Mouse (Mus musculus) heart, embryonic 14.5 days (tissue): ENCODE data around the gene Borcs6. TPM values are rescaled to one million over a fixed set of nuclear protein-coding genes. Genes with fewer than 3 reads are reported as not detected.

ENCODE experiments used
- ATAC-seq: fragments of 200-750 bp; cut with Nextera tagmentation; 2 replicates; pipeline ENCODE4 v1.8.0; 2017; ENCODE audit warnings: low read depth, moderate TSS enrichment; ENCODE audit not compliant: insufficient number of reproducible peaks, insufficient read depth, low FRiP score
- H3K27ac ChIP-seq, 2 experiments: fragments of 200-500 bp in 1 of 2; fragments of 300-500 bp in 1 of 2; sonication (generic) in 1 of 2; replicated peaks in 1 of 2; 2 replicates each; pipeline ENCODE4 v1.5.1; 2012 to 2014; ENCODE audit warnings: low read depth in 2 of 2, low read length in 2 of 2, control low read depth in 1 of 2, mild to moderate bottlenecking in 1 of 2, mixed read lengths in 1 of 2; ENCODE audit not compliant: control insufficient read depth in 1 of 2, insufficient read depth in 1 of 2
- H3K27me3 ChIP-seq: fragments of 300-500 bp; sonication (generic); 2 replicates; pipeline ENCODE4 v1.6.1; 2014; ENCODE audit warnings: mild to moderate bottlenecking, low read length, control low read depth; ENCODE audit not compliant: control insufficient read depth, insufficient read depth
- H3K36me3 ChIP-seq: fragments of 300-500 bp; sonication (generic); 2 replicates; pipeline ENCODE4 v1.6.1; 2014; ENCODE audit warnings: mild to moderate bottlenecking, control low read depth, low read length, mixed read lengths; ENCODE audit not compliant: control insufficient read depth, insufficient read depth
- H3K4me1 ChIP-seq, 2 experiments: fragments of 200-500 bp in 1 of 2; fragments of 300-500 bp in 1 of 2; sonication (generic) in 1 of 2; 2 replicates each; pipeline ENCODE4 v1.6.1; 2012 to 2014; ENCODE audit warnings: low read length in 2 of 2, control low read depth in 1 of 2, mixed read lengths in 1 of 2; ENCODE audit not compliant: control insufficient read depth in 2 of 2, insufficient read depth in 2 of 2
- H3K4me2 ChIP-seq: fragments of 300-500 bp; sonication (generic); 2 replicates; pipeline ENCODE4 v1.6.1; 2014; ENCODE audit warnings: mild to moderate bottlenecking, low read length
- H3K4me3 ChIP-seq, 2 experiments: fragments of 200-500 bp in 1 of 2; fragments of 300-500 bp in 1 of 2; sonication (generic) in 1 of 2; 2 replicates each; pipeline ENCODE4 v1.5.1; 2012 to 2014; ENCODE audit warnings: low read length in 2 of 2, mild to moderate bottlenecking in 2 of 2, control low read depth in 1 of 2, low read depth in 1 of 2, moderate library complexity in 1 of 2; ENCODE audit not compliant: control insufficient read depth in 1 of 2, insufficient read depth in 1 of 2
- H3K9ac ChIP-seq: fragments of 300-500 bp; sonication (generic); 2 replicates; pipeline ENCODE4 v1.6.1; 2014; ENCODE audit warnings: mild to moderate bottlenecking, low read length
- H3K9me3 ChIP-seq: fragments of 300-500 bp; sonication (generic); 2 replicates; pipeline ENCODE4 v1.6.1; 2016; ENCODE audit warnings: low read length, control low read depth; ENCODE audit not compliant: control insufficient read depth
- WGBS: fragments of 180-500 bp; shearing (Covaris S2); extraction: QIAGEN DNeasy Blood & Tissue Kit; methylation state at CpG from one replicate; pipeline ENCODE4 v1.1.7; 2014; 5-methylcytosine and 5-hydroxymethylcytosine counted together
- polyA plus RNA-seq: library from polyadenylated mRNA; unstranded; fragments of >200 nt; fragmentation: Nextera tagmentation; extraction: Ambion mirVana; gene quantifications from 2 replicates; pipeline ENCODE4 v1.2.1, GENCODE M21; 2014

The Borcs6 gene
- polyA plus RNA-seq, 1 experiment from 2014 or later = 14.1 TPM

DNA sequence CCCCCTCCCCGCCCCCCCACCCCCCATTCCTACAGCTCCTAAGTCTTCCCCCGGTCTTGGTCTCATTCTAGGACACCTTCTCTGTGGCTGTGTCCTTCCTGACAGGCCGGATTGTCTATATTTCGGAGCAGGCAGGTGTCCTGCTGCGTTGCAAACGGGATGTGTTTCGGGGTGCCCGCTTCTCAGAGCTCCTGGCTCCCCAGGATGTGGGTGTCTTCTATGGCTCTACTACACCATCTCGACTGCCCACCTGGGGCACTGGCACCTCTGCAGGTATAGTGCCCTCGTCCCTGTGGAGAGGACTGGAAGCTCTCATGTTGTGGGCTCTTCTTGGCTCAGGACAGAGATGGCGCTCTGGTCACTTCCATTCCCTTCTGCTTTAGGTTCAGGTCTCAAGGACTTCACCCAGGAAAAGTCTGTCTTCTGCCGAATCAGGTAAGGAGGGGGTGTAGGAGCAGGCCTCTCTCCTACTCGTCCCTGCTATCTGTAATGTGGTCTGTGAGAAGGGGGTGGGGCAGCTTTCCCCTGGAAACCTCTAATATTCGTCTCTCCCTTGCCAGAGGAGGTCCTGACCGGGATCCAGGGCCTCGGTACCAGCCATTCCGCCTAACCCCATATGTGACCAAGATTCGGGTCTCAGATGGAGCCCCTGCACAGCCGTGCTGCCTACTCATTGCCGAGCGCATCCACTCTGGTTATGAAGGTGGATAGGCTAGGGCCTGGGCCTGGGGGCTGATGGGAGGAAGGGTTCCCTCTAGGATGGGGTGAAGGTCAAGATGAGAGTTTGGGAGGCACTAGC is 42.3 kb downstream of the Borcs6 start:
- Histone ChIP-seq H3K9ac (no peak overlapping the region), H3K36me3 (peaks cover 65% of the 10 kb centered on the region), H3K4me1 (peaks cover 27 to 32% of the 10 kb centered on the region in 2 experiments), H3K27me3 (no peaks in the 10 kb centered on the region), H3K9me3 (no peaks in the 10 kb centered on the region), H3K27ac (no peak overlapping the region), H3K4me2 (no peak overlapping the region), H3K4me3 (no peak overlapping the region)
- ATAC-seq = no peak
- 86% methylated on average over 21 of the region's 21 CpGs for WGBS

- Histone ChIP-seq H3K36me3 (peaks cover 71% of the 10 kb centered on the region), H3K27ac (no peak overlapping the region), H3K4me3 (no peak overlapping the region), H3K4me2 (no peak overlapping the region), H3K4me1 (peaks cover 26 to 30% of the 10 kb centered on the region in 2 experiments), H3K9ac (no peak overlapping the region), H3K9me3 (no peaks in the 10 kb centered on the region), H3K27me3 (no peaks in the 10 kb centered on the region)
- ATAC-seq = no peak
- 90% methylated on average over 7 of the region's 7 CpGs for WGBS
Observed at GRCm38 (mm10) chr11:69102403-69102725, 42.8 kb downstream of the Borcs6 start.

DNA sequence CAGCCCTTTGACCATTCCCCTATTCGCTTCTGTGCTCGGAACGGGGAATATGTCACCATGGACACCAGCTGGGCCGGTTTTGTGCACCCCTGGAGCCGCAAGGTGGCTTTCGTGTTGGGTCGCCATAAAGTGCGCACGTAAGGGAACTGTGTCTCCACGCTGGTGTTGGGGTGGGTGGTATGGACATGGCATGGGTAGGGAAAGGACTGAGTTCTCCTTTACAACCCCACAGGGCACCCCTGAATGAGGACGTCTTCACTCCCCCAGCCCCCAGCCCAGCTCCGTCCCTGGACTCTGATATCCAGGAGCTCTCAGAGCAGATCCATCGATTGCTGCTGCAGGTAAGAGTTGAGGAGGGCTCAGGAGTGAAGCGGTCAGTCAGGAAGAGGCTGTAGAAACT is 43.6 kb downstream of the Borcs6 start:
- Histone ChIP-seq H3K9me3 (no peaks in the 10 kb centered on the region), H3K4me2 (no peak overlapping the region), H3K36me3 (peaks cover 78% of the 10 kb centered on the region), H3K27me3 (no peaks in the 10 kb centered on the region), H3K4me3 (no peak overlapping the region), H3K4me1 (peaks cover 19 to 23% of the 10 kb centered on the region in 2 experiments), H3K27ac (no peak overlapping the region), H3K9ac (no peak overlapping the region)
- no peak for ATAC-seq
- WGBS = 94% methylated on average over 14 of the region's 14 CpGs

DNA sequence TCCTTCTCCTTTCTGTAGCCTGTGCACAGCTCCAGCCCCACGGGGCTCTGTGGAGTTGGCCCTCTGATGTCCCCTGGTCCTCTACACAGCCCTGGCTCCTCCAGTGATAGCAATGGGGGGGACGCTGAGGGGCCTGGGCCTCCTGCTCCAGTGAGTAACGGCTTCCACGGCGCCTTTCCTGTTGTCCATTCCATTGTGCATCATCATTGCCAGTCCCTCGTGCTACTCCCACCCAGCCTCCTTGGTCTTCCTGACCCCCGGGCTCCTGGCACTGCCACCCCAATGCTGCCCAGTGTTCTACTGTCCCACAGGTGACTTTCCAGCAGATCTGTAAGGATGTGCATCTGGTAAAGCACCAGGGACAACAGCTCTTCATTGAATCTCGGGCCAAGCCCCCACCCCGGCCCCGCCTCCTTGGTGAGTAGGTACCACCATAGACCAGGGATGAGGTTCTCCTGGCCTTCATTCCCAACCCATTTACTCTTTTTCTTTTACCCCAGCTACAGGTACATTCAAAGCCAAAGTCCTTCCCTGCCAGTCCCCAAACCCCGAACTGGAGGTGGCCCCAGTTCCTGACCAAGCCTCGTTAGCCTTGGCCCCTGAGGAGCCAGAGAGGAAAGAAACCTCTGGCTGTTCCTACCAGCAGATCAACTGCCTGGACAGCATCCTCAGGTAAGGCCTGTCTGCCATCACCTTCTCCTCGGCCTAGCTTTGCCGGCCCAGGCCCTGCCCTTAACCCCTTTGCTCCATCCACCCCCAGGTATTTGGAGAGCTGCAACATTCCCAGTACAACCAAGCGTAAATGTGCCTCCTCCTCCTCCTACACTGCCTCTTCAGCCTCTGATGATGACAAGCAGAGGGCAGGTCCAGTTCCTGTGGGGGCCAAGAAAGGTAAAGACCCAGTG is 44.3 kb downstream of the Borcs6 start:
- Histone ChIP-seq H3K4me1 (peaks cover 13 to 17% of the 10 kb centered on the region in 2 experiments), H3K4me2 (no peak overlapping the region), H3K9ac (no peak overlapping the region), H3K36me3 (peaks cover 85% of the 10 kb centered on the region), H3K4me3 (no peak overlapping the region), H3K27me3 (no peaks in the 10 kb centered on the region), H3K9me3 (no peaks in the 10 kb centered on the region), H3K27ac (no peak overlapping the region)
- no peak for ATAC-seq
- WGBS = 89% methylated on average over 15 of the region's 15 CpGs

GRCm38 (mm10) chr11:69104487-69104886 is 45.0 kb downstream of the Borcs6 start:
- H3K4me3 ChIP-seq = no peak overlapping the region
- no peak overlapping the region for H3K27ac ChIP-seq
- no peaks in the 10 kb centered on the region for H3K9me3 ChIP-seq
- H3K4me1 ChIP-seq = peaks cover 8 to 12% of the 10 kb centered on the region in 2 experiments
- 88% methylated on average over 14 of the region's 14 CpGs for WGBS
- peaks cover 92% of the 10 kb centered on the region for H3K36me3 ChIP-seq
- H3K27me3 ChIP-seq = no peaks in the 10 kb centered on the region
- no peak for ATAC-seq
- no peak overlapping the region for H3K4me2 ChIP-seq
- H3K9ac ChIP-seq = no peak overlapping the region

DNA sequence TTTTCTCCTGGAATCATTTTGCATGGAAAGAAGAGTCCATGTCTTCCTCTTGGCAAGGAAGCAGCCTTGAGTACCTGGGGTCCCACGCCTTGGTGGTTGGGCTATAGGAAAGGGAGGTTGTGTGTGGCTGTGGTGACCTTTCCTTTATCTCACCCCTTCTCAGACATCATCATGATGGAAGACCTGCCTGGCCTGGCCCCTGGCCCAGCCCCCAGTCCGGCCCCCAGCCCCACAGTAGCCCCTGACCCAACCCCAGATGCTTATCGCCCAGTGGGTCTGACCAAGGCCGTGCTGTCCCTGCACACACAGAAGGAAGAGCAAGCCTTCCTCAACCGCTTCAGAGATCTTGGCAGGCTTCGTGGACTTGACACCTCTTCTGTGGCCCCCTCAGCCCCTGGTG is 45.7 kb downstream of the Borcs6 start:
- H3K4me2 ChIP-seq = no peak overlapping the region
- ATAC-seq = no peak
- H3K4me3 ChIP-seq = no peak overlapping the region
- no peaks in the 10 kb centered on the region for H3K27me3 ChIP-seq
- peaks cover 4 to 7% of the 10 kb centered on the region in 2 experiments for H3K4me1 ChIP-seq
- peaks cover 96% of the 10 kb centered on the region for H3K36me3 ChIP-seq
- WGBS = 89% methylated on average over 6 of the region's 6 CpGs
- H3K9ac ChIP-seq = no peak overlapping the region
- H3K27ac ChIP-seq = no peak overlapping the region
- no peaks in the 10 kb centered on the region for H3K9me3 ChIP-seq

- no peaks in the 10 kb centered on the region for H3K27me3 ChIP-seq
- peaks cover 91% of the 10 kb centered on the region for H3K36me3 ChIP-seq
- H3K9ac ChIP-seq = no peak overlapping the region
- ATAC-seq = no peak
- no peak overlapping the region for H3K4me3 ChIP-seq
- H3K9me3 ChIP-seq = no peaks in the 10 kb centered on the region
- H3K4me1 ChIP-seq = peaks cover 0 to 1% of the 10 kb centered on the region in 2 experiments; a peak in 2 of 4 replicates
- H3K4me2 ChIP-seq = no peak overlapping the region
- 76% methylated on average over 2 of the region's 2 CpGs for WGBS
- no peak overlapping the region for H3K27ac ChIP-seq
Observed at GRCm38 (mm10) chr11:69105796-69106195, 46.3 kb downstream of the Borcs6 start.
